Mouse (Mus musculus): ENCODE results near the gene Trim7.

GRCm38 (mm10) chr11:48797287-48797686, 28.7 kb upstream of the Trim7 start:
- TF ChIP-seq CTCF (IDR thresholded peaks at IDR 0.05; ENCODE audit: low read depth, low read length), result no peak
- TF ChIP-seq POLR2A (IDR thresholded peaks at IDR 0.05; ENCODE audit: insufficient read depth, low read length), result no peak
